Mouse (Mus musculus): Measurements from ENCODE around the gene Dync2li1. TPM values are rescaled to one million over a fixed set of nuclear protein-coding genes. Genes with fewer than 3 reads are reported as not detected.

Gene Dync2li1
- polyA plus RNA-seq, 1 experiment, result 10.1 TPM

DNA sequence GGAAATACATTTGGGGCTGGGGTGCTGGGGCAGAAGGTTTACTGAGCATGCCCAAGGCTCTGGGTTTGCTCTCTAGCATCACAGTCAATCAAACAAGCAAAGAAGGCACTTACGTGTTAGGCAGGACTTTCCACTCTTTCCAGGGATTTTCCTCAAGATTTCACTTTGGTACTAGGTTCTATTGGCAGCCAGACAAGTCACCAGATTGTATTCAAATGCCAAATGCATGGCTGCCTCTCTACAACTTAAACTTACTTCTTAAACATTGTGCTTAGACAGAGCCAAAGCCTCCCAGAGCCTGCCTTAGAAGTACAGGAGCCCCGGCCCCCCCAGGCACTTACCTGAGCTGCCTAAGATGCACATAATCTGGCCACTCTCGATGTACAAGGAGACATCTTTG is 55.4 kb downstream of the Dync2li1 start:
- Histone ChIP-seq H3K36me3 (ENCODE audit: control insufficient read depth, insufficient read depth) (no peaks in the 10 kb centered on the region), H3K27me3 (ENCODE audit: control insufficient read depth, insufficient read depth, insufficient read length) (no peaks in the 10 kb centered on the region), H3K4me2 (ENCODE audit: low read depth) (no peak overlapping the region), H3K4me3 (no peak overlapping the region), H3K79me2 (ENCODE audit: control insufficient read depth, insufficient read depth) (no peaks in the 10 kb centered on the region), H3ac (ENCODE audit: control insufficient read depth, insufficient read length) (no peak overlapping the region)
- TF ChIP-seq MYOD1 (IDR thresholded peaks at IDR 0.05; ENCODE audit: control insufficient read depth in 1 of 3, insufficient read length in 2 of 3, low read depth in 2 of 3) (no peak), E2F4 (IDR thresholded peaks at IDR 0.05; ENCODE audit: insufficient read depth) (no peak), REST (IDR thresholded peaks at IDR 0.05; ENCODE audit: insufficient read depth, insufficient read length) (no peak), MAX (IDR thresholded peaks at IDR 0.05; ENCODE audit: low read depth) (no peak), MYOG (IDR thresholded peaks at IDR 0.05; ENCODE audit: control insufficient read depth in 1 of 3, insufficient read depth in 1 of 3, insufficient read length in 2 of 3, low read depth in 2 of 3) (no peak)

- H3K27me3 ChIP-seq (ENCODE audit: control insufficient read depth, insufficient read depth, insufficient read length), result no peaks in the 10 kb centered on the region
- no peak within 1 kb of the TSS for H3K4me2 ChIP-seq (ENCODE audit: low read depth)
- H3K79me2 ChIP-seq (ENCODE audit: control insufficient read depth, insufficient read depth), result no peaks in the 10 kb centered on the region
- no peak within 1 kb of the TSS for H3K4me3 ChIP-seq
- no peak within 1 kb of the TSS for H3ac ChIP-seq (ENCODE audit: control insufficient read depth, insufficient read length)
- H3K36me3 ChIP-seq (ENCODE audit: control insufficient read depth, insufficient read depth), result no peaks in the 10 kb centered on the region
- TF ChIP-seq SRF (IDR thresholded peaks at IDR 0.05; ENCODE audit: control insufficient read depth, insufficient read length, low read depth), result no peak
- no peak for TF ChIP-seq POLR2A (IDR thresholded peaks at IDR 0.05; ENCODE audit: insufficient read length, low read depth)
- no peak for TF ChIP-seq MYOG (IDR thresholded peaks at IDR 0.05; ENCODE audit: control insufficient read depth in 1 of 3, insufficient read depth in 1 of 3, insufficient read length in 2 of 3, low read depth in 2 of 3)
- no peak for TF ChIP-seq TCF12 (IDR thresholded peaks at IDR 0.05; ENCODE audit: insufficient read depth, poor library complexity, severe bottlenecking)
- no peak for TF ChIP-seq USF1 (IDR thresholded peaks at IDR 0.05; ENCODE audit: low read depth)
- no peak for TF ChIP-seq MYOD1 (IDR thresholded peaks at IDR 0.05; ENCODE audit: control insufficient read depth in 1 of 3, insufficient read length in 2 of 3, low read depth in 2 of 3)
- TF ChIP-seq MAX (IDR thresholded peaks at IDR 0.05; ENCODE audit: low read depth), result no peak
- no peak for TF ChIP-seq CEBPB (IDR thresholded peaks at IDR 0.05; ENCODE audit: insufficient read depth, poor library complexity, severe bottlenecking)
- no peak for TF ChIP-seq E2F4 (IDR thresholded peaks at IDR 0.05; ENCODE audit: insufficient read depth)
- TF ChIP-seq TCF3 (IDR thresholded peaks at IDR 0.05; ENCODE audit: insufficient read length, low read depth), result no peak
- no peak for TF ChIP-seq REST (IDR thresholded peaks at IDR 0.05; ENCODE audit: insufficient read depth, insufficient read length)
- TF ChIP-seq POLR2AphosphoS2 (IDR thresholded peaks at IDR 0.05; ENCODE audit: insufficient read length, low read depth), result no peak
These were observed 56.7 kb downstream of the Dync2li1 start, which contains the start of gene Abcg5 for GRCm38 (mm10) chr17:84682734-84683717. TSS of gene Abcg5 (minus strand) at chr17:84683011.

DNA sequence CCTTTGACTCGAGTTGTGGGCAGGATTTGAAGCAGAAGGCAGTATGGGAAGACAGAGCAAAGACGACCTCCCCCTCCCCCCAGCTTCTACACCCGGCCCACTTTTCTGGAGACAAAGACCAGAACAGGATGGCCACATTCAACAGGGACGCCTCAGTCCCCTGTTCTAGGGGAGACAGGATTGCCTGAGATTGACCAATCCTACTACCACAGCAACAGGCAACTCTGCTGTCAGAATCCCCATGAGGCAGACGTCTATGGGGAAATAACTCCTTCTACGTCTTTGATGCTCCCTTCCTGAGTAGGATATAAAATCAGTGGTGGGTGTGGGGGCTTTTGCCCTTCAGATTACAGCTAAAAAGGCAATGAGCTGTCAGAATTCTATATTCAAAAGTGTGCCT is 58.0 kb downstream of the Dync2li1 start:
- no peak for TF ChIP-seq POLR2AphosphoS2 (IDR thresholded peaks at IDR 0.05; ENCODE audit: insufficient read length, low read depth)
- no peak for TF ChIP-seq TCF3 (IDR thresholded peaks at IDR 0.05; ENCODE audit: insufficient read length, low read depth)
- no peak for TF ChIP-seq E2F4 (IDR thresholded peaks at IDR 0.05; ENCODE audit: insufficient read depth)
- no peak for TF ChIP-seq REST (IDR thresholded peaks at IDR 0.05; ENCODE audit: insufficient read depth, insufficient read length)
- TF ChIP-seq CEBPB (IDR thresholded peaks at IDR 0.05; ENCODE audit: insufficient read depth, poor library complexity, severe bottlenecking), result no peak
- no peak for TF ChIP-seq MYOG (IDR thresholded peaks at IDR 0.05; ENCODE audit: control insufficient read depth in 1 of 3, insufficient read depth in 1 of 3, insufficient read length in 2 of 3, low read depth in 2 of 3)
- TF ChIP-seq MYOD1 (IDR thresholded peaks at IDR 0.05; ENCODE audit: control insufficient read depth in 1 of 3, insufficient read length in 2 of 3, low read depth in 2 of 3), result no peak
- TF ChIP-seq MAX (IDR thresholded peaks at IDR 0.05; ENCODE audit: low read depth), result no peak
- no peak for TF ChIP-seq SRF (IDR thresholded peaks at IDR 0.05; ENCODE audit: control insufficient read depth, insufficient read length, low read depth)
- TF ChIP-seq POLR2A (IDR thresholded peaks at IDR 0.05; ENCODE audit: insufficient read length, low read depth), result no peak
- no peak for TF ChIP-seq TCF12 (IDR thresholded peaks at IDR 0.05; ENCODE audit: insufficient read depth, poor library complexity, severe bottlenecking)
- no peak for TF ChIP-seq USF1 (IDR thresholded peaks at IDR 0.05; ENCODE audit: low read depth)
- no peaks in the 10 kb centered on the region for H3K27me3 ChIP-seq (ENCODE audit: control insufficient read depth, insufficient read depth, insufficient read length)
- no peak overlapping the region for H3K4me2 ChIP-seq (ENCODE audit: low read depth)
- no peaks in the 10 kb centered on the region for H3K36me3 ChIP-seq (ENCODE audit: control insufficient read depth, insufficient read depth)
- no peaks in the 10 kb centered on the region for H3K79me2 ChIP-seq (ENCODE audit: control insufficient read depth, insufficient read depth)
- no peak overlapping the region for H3K4me3 ChIP-seq
- no peak overlapping the region for H3ac ChIP-seq (ENCODE audit: control insufficient read depth, insufficient read length)

- no peak overlapping the region for H3ac ChIP-seq (ENCODE audit: control insufficient read depth, insufficient read length)
- no peaks in the 10 kb centered on the region for H3K27me3 ChIP-seq (ENCODE audit: control insufficient read depth, insufficient read depth, insufficient read length)
- H3K4me2 ChIP-seq (ENCODE audit: low read depth), result peak overlapping the region; percentile 41
- H3K4me3 ChIP-seq, result no peak overlapping the region
- no peak for TF ChIP-seq TCF12 (IDR thresholded peaks at IDR 0.05; ENCODE audit: insufficient read depth, poor library complexity, severe bottlenecking)
- no peak for TF ChIP-seq MAX (IDR thresholded peaks at IDR 0.05; ENCODE audit: low read depth)
- TF ChIP-seq CEBPB (IDR thresholded peaks at IDR 0.05; ENCODE audit: insufficient read depth, poor library complexity, severe bottlenecking), result no peak
- no peak for TF ChIP-seq POLR2AphosphoS2 (IDR thresholded peaks at IDR 0.05; ENCODE audit: insufficient read length, low read depth)
- TF ChIP-seq REST (IDR thresholded peaks at IDR 0.05; ENCODE audit: insufficient read depth, insufficient read length), result no peak
- no peak for TF ChIP-seq USF1 (IDR thresholded peaks at IDR 0.05; ENCODE audit: low read depth)
- no peak for TF ChIP-seq E2F4 (IDR thresholded peaks at IDR 0.05; ENCODE audit: insufficient read depth)
- H3K36me3 ChIP-seq (ENCODE audit: control insufficient read depth, insufficient read depth), result no peaks in the 10 kb centered on the region
- H3K79me2 ChIP-seq (ENCODE audit: control insufficient read depth, insufficient read depth), result no peaks in the 10 kb centered on the region
These were observed 59.0 kb downstream of the Dync2li1 start for GRCm38 (mm10) chr17:84685286-84685685.

Measured in myocyte (in vitro differentiated cells).